Mouse (Mus musculus) spleen, postnatal 10 days (tissue): Measurements from ENCODE around the gene Tnpo2.

ENCODE experiments used
- DNase-seq, 2 experiments: peaks; one replicate each; pipeline ENCODE4 v3.0.0; 2021 to 2022; ENCODE audit warnings: low spot score in 2 of 2

Tnpo2 gene

GRCm38 (mm10) chr8:85100076-85100665 is 63.5 kb downstream of the Tnpo2 start:
- no peak for DNase-seq
